Mouse (Mus musculus) mature B cell (primary cell): ENCODE results near the gene Rnd1.

ENCODE experiments used
- in situ Hi-C: fragments of 300-500 bp; cut with MboI; formaldehyde crosslinking; loops from 2 replicates; pipeline ENCODE4 v1.14.3; 2019

The Rnd1 gene

DNA sequence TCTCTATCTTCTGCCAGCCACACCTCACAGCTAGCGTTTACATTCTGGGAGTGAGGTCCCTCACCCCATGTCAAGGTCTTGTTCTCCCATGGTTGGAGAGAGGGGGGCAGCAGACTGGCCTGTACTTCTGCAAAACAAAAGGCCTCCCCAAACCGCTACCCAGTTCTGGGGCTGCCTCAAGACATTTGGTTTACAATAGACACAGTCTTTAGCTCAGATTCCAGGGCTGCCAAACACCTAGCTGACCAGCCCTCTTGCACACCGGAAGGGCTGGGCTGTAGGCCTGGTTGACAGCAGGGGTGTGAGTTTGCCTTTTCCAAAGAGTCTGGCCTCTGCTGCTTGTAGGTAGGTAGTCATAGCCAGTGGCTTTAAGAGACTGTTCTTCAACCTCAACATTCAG is 40.1 kb downstream of the Rnd1 start:
- in situ Hi-C loops, result no loop called here

DNA sequence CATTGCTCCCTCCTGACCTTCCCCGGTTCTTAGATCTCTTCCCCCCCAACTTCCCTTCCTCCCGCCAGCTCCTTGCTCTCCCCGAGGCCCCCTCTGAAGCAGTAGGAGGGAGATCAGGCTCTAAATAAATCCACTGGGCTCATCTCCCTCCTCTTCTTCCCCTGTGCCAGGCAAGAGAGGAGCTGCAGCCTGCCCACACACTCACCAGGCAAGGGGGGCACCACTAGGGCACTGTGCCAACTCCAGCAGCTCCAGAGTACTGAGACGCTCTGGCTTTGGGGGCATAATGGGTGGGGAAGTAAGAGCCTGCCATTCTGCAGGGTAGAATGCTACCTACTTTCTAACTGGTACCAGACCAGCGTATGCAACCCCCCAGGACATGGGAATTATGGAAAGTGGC is 40.7 kb downstream of the Rnd1 start:
- in situ Hi-C loops, result no loop called here

DNA sequence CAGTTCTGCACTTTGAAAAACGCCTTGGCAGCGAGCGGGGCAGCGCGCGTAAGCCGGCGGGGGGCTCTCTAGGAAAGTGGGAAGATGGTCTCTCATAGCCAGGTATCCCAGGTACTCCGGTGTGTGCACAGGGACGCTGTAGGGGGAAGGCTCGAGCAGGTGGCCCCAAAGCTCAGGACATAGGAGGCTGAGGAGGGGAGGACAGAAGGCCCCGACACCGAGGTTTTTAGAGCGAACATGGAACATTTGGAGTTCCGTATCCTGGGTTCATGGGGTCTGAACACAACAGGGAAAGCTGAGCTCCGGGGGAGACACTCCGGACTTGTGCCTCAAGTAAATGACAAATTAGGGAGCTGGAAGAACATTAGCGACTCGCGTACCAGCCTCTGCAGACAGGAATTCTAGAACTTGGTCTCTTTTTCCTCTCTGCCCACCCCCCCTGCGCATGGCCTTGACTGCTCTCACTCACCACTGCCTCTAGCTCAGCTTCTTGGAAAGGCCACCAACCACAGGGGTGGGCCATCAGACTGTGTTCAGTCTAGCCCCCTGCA is 41.9 kb downstream of the Rnd1 start:
- in situ Hi-C loops, result no loop called here

DNA sequence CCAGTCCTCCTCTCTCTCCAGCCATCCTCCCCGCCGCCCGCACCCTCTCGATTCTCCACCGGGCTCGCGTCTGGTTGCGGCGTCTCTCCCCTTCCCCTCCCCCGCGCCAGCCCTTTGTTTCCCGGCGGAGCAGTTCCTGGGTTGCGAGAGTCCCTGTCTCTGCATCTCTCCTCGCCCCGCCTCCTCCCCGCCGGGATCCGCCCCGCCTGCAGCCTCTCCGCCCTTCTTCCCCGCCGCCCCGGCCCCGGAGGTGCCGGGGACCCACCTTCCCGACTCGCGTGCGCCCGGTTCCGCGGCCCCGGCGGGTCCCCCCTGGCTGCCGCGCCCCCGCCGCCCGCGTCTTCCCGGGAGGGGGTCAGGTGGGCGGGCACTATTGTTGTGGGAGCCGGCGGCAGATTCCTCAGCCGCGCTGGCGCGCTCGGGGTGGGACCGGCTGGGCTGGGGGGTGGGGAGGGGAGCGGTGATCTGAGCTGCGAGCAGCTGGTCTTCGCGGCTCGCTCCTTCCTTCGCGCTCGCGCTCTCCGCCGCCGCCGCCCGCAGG is 42.6 kb downstream of the Rnd1 start:
- in situ Hi-C loops, result no loop called here

DNA sequence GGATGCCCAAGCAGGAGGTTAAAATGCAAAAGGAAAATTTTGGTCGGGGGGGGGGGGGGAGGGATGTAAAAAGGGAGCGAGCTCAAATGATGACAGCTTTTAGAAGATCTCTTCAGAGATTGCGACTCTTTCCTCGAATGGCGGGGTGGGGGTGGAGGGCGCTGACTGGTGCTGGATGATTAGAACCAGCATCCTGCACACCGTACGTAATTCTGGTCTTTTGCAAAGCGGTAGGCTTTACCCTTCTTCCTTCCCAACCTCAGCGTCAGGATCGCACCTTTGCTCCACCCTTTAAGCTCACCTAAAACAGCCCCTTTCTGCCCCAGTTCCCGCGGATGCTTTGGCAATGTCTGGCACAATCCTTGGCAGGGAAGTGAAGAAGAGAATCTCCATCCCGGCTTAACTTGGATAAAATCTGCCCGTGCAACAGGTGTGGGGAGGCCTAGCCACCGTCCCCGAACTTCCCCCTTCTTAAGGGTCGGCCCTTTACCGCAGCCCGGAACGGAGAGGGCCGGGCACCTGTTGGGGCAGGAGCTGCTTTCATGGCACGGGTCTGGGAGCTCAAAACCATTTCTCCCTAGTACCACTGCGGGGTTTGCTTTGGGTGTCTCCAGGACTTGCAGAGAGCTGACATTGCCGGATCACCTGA is 43.3 kb downstream of the Rnd1 start:
- in situ Hi-C loops, result no loop called here

DNA sequence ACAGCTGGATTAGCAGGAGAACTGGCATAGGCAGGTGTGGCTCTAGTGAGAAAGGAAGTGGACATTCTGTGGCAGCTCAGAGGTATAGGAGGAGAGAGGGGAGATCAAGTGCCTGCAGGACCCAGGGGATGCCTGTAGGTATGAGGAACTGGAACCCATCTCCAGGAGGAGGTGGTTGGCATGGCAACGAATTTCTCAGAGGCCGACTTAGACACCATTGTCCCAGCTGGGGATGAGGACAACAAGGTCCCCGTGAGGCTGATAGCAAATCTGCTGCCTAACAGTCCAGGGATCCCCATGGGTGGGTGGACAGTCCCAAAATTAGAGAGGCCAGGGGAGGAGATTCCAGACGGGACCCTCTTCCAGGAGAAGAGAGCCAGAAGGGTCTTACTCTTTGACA is 44.3 kb downstream of the Rnd1 start:
- in situ Hi-C loops, result no loop called here

DNA sequence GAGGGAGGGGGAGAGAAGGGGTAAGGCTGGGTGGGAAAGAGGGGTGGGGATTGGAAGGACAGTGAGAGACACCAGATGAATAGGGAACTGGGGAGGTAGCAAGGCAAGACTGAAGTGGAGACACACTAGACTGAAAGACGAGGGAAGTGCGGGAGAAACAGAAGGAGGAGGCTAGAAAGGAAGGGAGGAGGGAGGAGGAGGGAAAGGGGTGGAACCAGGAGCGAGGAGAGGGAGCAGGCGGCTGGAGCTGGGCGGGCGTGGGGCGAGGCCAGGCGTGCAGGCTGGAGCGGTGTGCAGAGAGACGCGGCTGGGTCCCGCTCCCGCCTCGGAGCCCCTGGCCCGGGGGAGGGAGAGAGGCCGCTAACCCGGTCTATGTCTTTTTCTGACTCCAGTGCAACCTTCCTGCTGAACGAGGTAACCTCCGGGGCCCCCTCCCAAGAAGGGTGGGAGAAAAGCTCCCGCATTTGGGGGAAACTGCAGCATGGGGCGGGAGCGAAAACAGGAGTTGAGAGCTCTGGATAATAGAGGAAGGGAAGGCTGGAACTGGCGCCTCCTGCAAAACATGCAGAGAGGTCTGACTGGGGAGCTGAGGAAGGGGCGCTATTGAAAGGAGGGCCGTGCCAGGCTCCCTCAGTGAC is 45.0 kb downstream of the Rnd1 start:
- in situ Hi-C loops, result no loop called here

DNA sequence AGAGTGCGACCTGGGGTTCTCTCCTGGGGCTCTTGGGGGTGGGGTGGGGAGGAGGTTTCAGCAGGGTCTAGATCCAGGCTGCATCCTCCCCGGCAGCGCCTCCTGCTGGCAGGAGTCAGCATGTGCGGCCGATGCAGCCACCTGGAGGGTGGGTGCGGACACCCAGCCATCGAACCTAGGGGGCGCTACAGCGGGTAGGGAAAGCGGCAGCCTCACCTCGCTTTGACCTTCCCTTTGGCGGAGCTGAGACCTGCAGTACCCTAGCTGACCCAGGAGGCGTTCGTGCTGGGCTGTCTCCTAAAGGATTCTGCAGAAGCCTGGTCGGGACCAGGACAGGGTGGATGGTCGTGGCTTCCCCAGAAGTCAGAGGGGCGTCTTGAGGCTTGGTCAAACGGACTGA is 45.8 kb downstream of the Rnd1 start:
- in situ Hi-C loops, result no loop called here

DNA sequence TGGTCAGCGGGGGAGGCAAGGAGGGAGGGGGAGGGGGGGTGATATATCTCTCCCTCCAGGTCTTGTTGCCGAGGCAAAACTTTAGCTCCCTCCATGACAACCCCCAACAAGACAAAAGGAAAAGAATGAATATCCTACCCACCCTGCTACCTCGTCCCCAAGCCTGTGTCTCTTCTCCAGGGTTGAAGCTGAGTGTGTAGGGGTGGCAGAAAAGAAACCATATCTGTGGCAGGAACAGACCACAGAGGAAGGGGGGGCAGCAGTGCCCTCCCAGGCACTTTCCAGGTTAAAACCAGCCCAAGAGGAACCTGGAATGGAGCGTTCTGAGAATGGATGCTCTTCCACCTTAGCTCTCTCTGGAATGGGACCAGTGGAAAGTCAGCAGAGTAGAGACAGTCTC is 46.7 kb downstream of the Rnd1 start, which contains the start of gene Cacnb3:
Gene Cacnb3 (plus strand): TSS at position 301 of the 400 bp plus-strand sequence.
- in situ Hi-C loops, result no loop called here

DNA sequence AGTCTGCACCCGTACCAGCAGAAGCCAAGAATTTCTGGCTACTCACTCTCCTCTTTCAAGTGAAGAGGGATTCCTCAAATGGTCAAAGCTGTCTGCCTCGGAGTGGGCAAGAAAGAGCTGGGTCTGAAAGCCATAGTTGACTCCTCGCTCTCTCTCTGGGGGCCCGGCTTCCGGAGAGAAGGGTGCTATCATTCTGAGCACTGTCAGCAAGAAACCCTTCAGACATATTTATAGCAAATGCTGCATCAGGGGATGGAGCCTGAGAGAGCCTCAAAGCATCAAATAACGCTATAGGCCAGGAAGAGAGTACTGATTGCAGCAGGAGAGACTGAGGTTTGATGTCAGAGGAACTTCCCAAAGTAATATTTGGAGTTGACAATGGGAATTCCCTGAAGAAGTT is 47.8 kb downstream of the Rnd1 start:
- in situ Hi-C loops, result no loop called here

DNA sequence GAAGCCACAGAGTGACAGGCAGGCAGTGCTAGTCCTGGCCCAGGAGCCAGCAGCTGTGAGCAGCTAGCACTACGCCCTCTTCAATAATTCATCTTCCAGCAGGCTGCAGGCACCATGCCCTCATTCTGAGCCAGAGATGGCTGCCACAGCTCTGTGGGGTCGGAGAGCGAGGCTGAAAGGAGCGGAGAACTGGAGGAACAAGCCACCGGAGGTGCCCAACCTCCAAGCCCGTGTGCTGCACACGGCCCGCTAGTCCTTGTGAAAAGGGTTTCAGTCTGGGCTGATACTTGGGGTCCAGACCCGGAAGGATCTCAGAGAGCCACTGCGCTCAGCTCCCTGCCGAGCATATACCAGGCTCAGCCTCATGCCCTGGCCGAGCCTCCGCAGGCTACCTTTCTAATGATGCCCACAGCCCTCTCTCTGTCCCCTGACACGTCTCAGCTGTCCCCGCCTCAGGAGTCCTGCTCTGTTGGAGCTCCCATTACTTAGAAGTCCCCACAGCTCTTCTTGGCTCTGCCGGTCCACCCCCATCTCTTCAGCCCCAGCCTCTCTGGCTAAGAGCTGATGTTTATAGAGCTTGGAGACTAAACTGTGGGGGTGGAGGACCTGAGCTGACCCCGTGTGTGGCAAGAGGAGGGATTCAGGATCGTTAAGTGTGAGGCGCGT is 48.5 kb downstream of the Rnd1 start:
- in situ Hi-C loops, result no loop called here

DNA sequence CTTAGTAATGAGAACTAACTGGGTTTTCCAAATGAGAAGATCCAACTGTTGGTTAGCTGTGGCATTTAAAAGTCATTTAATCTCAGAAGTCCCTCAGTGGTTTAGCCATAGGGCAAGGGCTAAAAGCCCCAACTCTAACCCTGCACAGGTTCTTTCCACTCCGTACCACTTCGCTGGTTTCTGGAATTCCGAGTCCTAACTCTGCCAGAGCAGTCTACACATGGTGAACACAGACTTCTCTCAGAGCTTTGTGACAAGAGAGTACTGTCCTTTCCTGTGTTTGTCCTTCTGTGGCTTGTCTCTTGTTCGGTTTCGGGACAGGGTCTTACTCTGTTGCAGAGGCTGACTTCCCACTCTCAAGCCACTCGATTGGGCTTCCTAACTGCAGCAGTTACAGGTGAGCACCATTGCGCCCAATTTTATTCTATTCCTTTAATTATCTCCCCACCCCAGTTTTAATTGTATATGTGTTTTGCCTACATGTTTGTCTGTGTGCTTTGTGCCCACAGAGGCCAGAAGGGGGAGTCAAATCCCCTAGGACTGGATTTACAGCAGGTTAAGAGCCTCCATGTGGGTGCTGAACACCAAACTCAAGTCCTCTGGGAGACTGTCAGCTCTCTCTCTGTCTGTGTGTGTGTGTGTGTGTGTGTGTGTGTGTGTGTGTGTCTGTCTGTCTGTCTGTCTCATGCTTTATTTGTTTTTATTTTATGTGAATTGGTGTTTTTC is 50.6 kb downstream of the Rnd1 start:
- in situ Hi-C loops, result no loop called here

DNA sequence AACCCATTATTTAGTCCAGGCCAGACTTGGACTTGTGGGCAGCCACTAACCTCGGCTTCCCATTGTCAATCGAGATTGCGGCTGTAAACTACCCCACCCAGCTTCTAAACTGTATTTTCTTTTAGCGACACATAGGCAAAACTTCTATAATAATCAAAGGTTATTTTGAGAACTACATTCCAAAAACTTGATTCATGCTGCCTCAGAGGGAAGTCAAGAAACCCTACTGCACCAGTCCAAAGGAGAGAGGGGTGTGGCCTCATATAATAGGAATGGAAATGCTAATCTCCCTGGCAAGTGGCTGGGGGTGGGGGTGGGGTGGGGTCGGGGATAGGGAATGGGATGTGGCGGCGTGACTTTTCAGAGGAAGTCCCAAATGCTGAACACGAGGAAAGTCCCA is 51.2 kb downstream of the Rnd1 start:
- in situ Hi-C loops, result no loop called here

DNA sequence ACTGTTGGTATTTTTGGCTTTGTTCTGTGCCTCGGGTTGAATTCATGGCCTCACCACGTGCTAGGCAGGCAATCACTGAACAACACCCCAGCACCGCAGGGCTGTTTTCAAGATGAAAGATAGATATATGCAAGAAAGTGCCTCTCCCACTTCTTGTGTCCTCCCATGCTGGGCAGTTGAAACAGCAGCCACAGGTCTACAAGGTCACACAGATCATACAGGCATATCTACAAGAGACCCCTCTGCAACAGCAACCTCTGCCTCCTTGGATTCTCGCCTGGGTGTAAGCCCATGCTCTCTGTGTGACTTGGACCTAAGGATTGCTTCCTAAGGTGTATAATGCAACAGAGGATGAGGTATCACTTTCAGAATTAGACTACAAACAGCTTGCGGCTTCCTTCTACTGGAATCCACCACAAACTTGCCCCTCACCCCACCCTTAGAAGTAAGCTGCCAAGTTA is 53.9 kb downstream of the Rnd1 start:
- in situ Hi-C loops, result no loop called here

DNA sequence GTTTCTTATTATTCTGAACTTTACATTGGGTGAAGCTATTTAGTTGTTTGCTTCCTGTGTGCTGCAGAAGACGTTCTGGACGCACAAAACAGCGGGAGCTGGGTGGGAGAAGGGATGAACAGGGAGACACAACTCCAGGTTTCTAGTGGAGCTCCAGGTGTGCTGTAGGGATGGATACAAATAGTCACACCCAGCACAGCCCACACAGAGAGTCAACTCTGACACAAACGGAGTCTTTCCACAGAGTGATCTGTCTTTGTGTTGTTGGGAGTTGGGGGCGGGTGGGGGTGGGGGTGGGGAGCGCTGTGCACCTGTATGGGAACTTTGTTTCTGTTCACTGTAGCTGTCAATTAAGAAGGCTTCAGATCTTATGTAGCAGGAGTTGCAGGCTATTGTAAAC is 54.5 kb downstream of the Rnd1 start:
- in situ Hi-C loops, result no loop called here

DNA sequence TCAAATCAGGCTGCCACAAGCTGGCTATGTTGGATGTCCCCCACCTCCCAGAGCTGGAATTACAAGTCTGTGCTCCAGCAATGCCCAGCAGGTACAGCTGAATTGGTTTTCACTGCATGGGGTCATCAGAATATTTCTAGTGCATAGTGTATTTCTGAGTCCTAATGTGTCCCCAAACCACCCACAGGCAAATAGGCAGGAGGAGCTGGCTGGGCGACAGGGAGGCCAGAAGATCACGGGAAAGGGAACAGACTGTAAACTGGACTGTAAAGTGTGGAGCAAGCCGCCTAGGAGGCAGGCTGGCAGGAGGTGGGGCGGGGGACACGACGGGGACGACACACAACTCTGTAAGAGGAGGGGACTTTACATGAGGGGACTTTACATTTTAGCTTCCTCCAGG is 55.1 kb downstream of the Rnd1 start:
- in situ Hi-C loops, result no loop called here

DNA sequence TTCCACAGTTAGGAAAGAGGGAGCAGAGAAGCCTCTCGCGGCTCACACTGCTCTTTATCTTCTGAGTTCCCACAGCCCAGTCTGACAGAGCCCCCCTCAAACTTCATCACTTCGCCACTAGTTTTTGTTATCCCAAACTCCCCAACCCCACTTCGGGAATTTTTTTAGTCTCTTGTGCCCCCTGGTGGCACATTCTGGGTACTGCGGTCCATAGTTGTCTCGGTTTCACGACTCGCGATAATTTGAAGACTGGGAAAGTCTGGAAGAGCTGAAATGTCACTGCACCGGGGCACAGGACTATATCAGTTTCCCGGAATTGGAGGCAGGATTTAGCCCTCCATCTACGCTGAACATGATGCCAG is 60.1 kb downstream of the Rnd1 start:
- in situ Hi-C loops, result loop anchor here (10.0 kb wide), 1 partner anchor 112 kb away; no protein-coding TSS in a partner anchor

DNA sequence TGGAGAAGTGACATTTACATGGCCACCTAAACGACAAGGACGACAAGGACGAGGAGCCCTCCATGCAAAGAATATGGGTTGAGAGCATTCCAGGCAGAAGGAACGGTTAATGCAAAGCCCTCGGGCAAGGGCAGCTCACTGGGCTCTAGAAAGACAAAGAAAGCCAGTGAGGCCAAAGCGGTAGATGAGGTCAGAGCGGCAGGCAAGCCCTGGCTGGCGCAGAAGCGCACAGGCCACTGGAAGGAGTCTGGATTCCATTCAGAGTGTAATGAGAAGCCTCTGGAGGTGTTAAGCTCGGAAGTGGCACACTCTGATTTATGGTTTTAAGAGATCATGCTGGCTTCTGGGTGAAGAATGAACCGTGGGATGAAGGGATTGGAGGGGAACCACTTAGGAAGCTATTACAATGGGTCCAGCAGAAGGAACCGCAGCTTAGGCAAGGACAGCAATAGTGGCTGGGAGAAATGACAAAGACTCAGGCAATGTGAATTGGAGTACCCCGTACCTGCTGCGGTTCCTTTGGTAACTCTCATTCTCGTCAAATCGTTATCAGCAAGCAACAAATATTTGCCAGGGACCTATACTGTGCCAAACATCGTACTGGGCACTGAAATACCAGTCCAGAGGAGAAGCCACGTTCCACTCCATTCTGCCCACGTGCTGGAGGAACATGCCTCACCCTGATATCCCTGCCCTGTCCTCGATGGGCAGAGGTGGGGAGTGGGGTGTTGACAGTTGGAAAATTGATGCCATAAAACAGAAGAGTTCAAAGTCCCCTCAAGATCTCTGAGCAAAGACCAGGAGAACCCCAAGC is 60.7 kb downstream of the Rnd1 start:
- in situ Hi-C loops, result loop anchor here (10.0 kb wide), 1 partner anchor 112 kb away; no protein-coding TSS in a partner anchor

DNA sequence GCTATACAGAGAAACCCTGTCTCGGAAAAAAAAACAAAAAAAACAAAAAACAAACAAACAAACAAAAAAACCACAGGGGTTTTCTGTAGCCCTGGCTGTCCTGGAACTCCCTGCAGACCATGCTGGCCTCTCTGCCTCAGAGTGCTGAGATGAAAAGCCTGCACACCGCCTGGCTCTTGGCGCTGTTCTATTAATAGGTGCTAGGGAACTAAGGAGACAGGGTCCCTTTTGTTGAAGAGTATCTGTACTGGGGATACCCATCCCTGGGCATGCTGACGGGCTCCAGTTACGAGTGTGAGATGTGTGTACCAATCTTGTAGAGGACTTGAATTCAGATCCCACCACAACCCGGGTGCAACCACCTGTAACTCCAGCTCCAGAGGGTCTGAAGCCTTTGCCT is 61.5 kb downstream of the Rnd1 start:
- in situ Hi-C loops, result loop anchor here (10.0 kb wide), 1 partner anchor 111 kb away; no protein-coding TSS in a partner anchor

DNA sequence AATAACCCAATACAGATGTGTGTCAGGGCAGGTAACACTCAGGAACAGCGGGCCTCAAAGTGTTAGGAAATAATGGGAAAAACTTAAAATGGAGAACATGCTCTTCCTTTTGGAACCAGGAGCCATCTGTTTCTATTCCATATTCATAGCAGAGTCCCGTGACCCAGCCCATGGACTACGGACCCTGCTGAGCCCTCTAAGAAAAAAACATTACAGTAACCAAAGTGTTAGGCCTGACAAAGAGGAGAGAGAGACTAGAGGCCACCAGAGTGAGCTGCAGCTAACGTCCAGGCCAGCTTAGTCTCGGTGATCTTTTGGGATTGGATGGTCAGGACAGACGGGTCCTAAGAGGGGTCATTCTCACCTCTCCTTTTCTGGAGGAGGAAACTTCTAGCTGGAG is 62.3 kb downstream of the Rnd1 start:
- in situ Hi-C loops, result loop anchor here (10.0 kb wide), 1 partner anchor 110 kb away; no protein-coding TSS in a partner anchor

DNA sequence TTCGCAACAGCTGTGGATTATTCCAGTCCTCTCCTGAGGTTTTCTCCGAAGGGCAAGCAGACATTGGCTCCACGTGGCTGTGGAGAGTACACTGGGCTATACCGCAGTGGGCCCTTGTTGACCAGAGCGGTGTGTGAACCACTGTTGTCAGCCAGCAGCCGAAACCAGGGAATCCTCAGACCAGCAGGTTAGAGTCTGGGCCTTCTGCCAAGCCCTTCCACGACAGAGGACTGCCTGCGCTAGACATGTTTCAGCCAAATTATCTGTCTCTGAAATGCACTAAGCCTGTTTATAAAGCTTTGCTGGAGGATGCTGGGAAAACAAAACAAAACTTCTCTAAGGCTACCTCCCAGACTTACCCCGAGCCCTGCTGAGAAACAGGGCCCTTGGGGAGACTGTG is 62.7 kb downstream of the Rnd1 start:
- in situ Hi-C loops, result loop anchor here (10.0 kb wide), 1 partner anchor 110 kb away; no protein-coding TSS in a partner anchor
